Mouse (Mus musculus): Measurements from ENCODE around the gene Scn11a. TPM values are rescaled to one million over a fixed set of nuclear protein-coding genes. Genes with fewer than 3 reads are reported as not detected.

Scn11a gene
- total RNA-seq, 2 experiments from 2014 or later: not detected

DNA sequence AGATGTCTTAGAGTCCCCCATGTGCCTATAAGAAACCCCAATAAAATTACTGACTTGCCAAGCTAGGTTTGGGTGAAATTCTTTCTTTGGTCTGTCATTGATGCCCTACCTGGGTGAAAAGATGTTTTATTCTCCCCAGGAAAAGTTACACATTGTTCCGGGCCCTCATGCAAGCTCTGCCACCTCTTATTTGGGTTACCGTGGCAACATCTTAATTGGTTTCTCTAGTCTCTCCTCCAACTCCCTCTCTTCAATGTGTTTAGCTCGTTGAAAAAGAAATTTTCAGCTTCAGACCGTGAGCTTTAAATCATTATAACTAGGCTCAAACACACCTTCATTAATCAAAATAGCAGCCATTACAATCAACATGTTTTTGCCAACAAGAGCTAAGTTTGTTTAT lies 28.5 kb downstream of the Scn11a start:
- no peak for ATAC-seq (ENCODE audit: poor library complexity, severe bottlenecking)

DNA sequence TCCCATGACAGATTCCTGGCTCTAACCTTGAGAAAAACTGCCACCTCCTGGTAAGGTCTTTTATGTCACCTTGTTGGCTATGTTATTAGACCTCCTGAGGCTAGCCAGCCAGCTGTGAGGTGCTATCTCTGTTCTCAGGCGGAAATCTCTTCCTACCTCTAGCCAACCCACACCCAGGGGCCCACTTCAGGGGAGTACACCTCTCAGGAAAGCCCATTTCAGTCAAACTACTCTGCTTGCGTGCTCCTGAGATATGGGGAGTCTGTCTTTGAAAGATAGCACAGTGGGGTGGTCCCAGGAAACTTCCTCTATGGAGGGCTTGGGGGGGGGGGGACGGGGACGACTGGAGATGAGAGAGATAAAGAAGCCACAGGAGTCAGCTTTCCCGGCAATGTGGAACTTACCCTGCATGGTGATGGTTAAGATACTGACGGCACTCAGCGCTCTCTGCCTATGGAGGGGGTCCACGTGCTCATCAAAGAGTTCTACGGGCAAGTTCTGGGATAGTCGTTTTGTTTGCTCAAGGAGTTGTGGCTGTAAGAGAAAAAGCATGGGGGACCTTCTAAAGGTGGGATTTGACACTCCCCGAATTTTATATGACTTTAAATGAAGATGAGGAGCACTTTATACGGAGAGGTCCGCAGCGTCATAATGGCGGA lies 29.9 kb downstream of the Scn11a start:
- ATAC-seq (ENCODE audit: poor library complexity, severe bottlenecking): no peak

DNA sequence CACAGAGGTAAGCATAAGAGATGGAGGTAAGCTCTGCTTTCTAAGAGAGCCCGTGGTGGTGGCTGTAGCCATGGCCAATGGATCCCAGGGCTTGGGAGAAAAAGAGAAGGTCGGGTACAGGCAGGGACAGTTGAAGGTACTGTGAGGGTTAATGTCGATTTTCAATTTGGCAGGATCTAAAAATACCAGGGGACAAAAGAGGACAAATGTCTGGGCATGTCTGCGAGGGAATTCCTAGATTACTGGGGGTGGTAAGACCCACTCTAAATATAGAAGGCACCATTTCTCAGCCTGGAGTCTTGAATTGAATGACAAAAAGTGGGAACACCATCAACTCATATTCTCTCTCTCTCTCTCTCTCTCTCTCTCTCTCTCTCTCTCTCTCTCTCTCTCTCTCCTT lies 30.8 kb downstream of the Scn11a start:
- no peak for ATAC-seq (ENCODE audit: poor library complexity, severe bottlenecking)

DNA sequence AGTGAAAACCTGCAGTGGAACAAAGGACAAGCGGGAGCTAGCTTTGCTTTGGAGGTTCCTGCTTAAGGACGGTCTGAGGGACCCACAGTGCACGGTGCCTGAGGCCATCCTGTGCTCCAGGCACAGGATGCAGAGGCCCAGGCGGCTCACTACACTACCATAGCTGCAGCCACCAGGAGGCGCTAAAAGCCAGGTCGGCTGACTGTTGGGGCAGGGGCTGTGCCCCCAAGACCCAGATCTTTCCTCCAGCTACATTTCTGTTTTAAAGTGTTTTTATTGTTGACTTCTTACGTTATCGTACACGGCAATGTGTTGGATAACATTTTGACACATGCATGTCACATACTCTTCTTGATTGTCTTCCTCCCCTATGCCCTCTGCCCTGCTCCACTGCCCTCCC lies 32.8 kb downstream of the Scn11a start:
- no peak for ATAC-seq (ENCODE audit: poor library complexity, severe bottlenecking)

DNA sequence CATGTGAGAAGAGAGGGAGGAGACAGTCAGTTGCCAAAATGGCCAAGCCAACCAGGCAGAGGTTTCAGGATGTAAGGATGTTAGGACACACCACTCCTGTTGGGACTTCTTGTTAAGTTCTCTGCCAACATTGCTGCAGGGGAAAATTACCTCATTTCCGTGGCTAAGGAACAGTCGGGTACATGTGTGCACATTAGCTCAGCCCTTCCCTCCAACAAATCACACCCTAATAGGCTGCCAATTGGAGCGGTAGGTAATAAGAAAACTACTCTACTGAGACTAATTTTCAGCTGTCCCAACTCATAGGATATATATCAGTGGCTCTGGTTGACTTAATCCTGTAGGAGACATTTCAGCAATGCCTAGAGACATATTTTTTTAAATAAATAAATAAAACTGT lies 44.4 kb downstream of the Scn11a start:
- ATAC-seq (ENCODE audit: poor library complexity, severe bottlenecking): no peak

DNA sequence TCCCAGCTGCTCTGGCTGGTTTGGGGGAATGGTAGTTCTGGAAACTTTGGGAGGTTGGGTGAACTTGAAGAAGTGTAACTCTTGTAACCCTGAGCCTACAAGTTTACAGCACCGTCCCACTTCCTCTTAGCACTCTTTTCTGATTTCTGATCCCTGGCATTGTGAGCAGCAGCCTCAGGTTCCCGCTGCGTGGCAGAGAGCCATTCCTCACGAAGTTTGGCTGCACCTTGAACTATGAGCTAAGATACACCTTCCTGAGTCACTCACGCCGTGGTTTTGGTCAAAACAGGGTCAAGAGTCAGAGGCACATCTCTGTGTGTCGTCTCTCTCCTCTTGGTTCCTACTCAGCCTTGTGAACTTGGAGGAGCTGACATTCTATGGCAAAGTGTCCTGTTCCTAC lies 48.6 kb downstream of the Scn11a start:
- no peak for ATAC-seq (ENCODE audit: poor library complexity, severe bottlenecking)

DNA sequence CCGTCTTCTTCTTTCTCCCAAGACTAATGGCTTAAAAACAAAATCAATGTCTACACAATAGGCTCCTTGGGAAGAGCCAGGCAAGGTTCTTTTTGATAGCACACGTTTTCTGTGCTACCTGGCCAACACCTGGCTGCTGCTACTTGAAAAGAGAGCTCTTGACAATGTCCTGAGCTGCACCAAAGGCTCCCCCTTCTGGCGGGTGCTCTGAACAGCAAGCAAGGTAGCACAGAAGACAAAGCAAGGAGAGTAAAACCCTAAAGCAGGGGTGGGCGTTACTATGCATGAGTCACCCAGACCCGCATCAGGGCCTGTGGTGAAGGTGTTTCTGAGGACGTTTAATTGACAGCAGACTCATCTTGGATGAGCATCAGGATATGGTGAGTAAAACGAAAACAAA lies 56.7 kb downstream of the Scn11a start:
- peak; percentile 43; the same call in 1 of the 2 replicates for ATAC-seq (ENCODE audit: poor library complexity, severe bottlenecking)

DNA sequence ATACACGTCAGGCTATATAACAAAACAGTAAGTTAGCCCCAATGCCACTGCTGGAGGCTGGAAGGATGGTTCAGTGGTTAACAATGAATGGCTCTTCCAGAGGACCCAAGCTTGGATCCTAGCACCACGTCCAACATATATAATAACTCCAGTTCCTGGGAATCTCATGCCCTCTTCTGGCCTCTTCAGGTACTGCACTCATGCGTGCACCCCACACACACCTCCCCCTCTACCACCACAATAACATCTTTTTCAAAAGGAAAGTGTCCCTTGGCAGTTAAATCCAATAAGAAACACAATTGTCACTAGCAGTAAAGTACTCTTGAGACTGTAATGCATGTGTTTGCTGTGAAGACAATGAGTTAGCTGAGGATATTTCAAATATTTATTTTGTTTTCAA lies 65.0 kb downstream of the Scn11a start:
- ATAC-seq (ENCODE audit: poor library complexity, severe bottlenecking): no peak

DNA sequence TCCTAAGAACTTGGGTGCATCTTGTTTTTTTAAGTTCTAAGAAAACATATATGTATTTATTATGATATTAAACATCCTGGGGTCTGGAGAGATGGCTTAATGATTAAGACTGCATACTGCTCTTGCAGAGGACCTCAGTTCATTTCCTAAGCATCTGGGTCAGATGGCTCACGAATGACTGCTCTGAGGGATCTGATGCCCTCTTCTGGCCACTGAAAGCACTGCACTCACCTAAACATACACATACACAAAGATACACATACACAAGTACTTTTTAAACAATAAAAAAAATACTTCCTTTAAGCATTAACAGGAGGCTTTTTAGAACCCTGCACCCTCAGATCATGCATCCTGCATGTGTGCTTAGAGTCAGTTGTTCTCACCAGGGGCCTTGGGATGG lies 65.8 kb downstream of the Scn11a start:
- ATAC-seq (ENCODE audit: poor library complexity, severe bottlenecking): no peak

DNA sequence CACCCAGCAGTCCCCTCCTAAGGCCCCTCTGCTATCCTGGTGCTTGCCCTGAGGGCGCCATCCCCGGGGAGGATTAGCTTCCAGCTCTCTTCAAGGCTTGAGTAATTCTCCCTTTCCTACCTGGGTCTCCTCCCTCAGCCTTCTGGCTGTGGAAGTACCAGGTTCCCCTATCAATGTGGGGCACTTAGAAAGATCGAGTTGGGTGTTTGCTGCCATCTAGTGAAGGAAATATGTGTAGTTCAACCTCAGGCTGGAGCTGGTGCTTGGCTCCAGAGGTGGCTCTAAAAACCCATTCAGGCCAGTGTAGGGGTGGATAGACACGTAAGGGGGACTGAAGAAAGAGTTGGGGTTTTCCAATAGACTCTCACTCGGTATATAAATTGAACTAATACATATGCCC lies 73.7 kb downstream of the Scn11a start:
- ATAC-seq (ENCODE audit: poor library complexity, severe bottlenecking): peak; percentile 97

DNA sequence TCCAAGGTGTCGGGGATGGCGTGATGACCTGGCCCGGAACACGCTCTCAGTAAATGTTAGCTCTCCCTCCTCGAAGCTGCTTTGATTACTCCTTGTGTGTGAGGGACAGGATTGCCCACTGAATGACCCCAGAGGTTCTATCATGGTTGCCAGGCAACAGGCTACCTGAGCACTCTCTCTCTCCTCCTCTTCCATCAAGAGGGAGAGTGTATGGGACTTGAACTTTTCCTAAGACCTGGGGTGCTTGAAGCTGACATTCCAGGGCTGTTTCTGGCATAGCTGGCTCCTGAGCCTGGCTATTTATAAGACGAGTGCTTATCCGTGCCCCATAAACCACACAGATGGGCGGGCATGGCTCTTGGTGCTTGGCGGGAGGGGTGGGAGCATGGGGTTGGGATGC lies 76.1 kb downstream of the Scn11a start:
- ATAC-seq (ENCODE audit: poor library complexity, severe bottlenecking): no peak

DNA sequence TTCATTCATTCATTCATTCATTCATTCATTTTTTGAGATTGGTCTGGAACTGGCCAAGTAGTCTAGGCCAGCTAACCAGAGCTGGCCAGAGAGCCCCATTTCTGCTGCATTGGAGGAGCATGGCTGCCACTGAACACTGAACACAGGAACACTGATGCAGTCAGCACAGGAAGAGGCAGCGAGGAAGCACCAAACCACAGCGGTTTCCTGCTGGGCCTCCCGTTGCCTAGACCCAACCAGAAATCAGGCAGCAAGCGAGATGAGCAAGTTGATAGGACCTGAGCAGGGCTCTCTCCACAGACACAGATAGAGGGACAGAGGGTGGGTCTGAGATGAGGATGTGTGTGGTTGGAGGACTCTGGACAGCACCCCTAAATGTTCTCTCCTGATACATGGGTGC lies 81.4 kb downstream of the Scn11a start:
- peak; percentile 87 for ATAC-seq (ENCODE audit: poor library complexity, severe bottlenecking)

DNA sequence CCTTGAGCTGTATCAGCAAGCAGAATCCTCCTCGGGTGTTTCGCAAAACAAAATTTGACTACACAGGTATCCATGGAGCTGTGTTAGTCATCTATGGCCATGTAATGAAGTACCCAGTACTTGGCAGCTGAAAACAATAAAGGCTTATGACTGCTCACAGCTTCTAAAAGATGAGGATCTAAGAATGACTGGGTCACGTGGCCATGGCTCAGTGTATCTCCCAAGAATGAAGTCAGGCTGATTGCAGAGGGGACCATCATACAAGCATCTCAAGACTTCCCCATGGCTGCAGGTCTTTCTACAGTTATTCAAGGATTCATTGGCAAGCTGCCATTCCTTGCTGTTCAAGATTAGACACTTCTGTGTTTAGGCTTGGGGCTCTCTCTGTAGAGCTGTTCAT lies 81.9 kb downstream of the Scn11a start:
- no peak for ATAC-seq (ENCODE audit: poor library complexity, severe bottlenecking)

DNA sequence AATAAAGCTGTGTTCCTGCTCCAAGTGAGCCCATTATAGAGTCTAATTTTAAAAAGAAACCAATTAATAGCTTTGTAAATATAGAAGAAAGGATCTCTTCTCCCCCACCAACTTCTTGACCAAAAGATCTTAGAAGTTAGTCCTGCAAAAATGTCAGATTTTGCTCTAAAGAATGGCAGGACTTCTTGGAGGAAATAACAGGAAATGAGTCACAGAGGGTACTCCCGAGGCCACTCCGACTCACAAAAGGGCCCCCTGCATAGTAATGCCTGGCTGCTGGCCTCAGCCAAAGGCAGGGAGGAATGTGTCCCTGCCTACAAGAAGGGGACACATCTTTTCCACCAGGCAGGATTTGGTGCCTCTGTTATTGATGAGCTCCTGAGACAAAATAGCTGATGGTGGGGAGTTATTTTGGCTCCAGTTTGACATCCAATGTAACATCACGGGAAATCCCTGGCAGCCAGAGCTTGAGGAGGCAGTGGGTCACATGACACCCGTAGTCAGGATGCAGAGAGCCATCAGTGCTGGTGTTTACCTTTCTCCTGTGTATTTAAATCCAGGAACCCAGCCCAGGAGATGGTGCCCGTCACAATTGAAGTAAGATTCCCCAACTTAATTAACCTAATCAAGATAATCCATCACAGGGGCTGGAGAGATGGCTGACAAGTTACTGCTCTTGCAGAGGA lies 84.0 kb downstream of the Scn11a start:
- no peak for ATAC-seq (ENCODE audit: poor library complexity, severe bottlenecking)

DNA sequence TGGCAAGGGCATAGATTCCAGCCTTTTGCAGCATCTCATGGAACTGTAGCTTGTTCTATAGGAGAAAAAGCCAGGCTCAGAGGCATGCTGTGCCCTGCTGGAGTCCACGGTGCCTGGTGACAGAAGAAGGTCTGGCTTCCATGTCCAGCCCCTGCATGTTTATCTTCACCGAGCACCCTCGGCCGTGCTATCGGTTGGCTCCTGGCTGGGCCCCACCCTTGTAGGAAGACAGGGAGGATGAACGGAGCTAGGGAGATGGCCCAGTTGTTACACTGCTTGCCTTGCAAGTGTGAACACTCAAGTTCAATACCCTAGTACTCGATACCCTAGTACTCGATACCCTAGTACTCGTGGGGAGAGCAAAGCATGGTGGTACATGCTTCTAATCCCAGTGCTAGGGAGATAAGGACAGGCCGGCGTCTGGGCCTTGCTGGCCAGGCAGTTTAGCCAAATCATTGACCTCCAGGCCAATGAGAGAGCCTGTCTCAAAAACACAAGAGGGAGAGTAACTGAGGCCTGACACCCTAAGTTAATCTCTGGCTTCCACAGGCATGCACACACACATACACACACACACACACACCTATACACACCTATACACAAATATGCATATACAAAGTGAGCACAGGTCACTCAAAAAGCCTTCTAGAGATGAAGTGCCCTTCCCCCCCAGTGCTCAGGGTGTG lies 96.7 kb downstream of the Scn11a start:
- ATAC-seq (ENCODE audit: poor library complexity, severe bottlenecking): no peak

DNA sequence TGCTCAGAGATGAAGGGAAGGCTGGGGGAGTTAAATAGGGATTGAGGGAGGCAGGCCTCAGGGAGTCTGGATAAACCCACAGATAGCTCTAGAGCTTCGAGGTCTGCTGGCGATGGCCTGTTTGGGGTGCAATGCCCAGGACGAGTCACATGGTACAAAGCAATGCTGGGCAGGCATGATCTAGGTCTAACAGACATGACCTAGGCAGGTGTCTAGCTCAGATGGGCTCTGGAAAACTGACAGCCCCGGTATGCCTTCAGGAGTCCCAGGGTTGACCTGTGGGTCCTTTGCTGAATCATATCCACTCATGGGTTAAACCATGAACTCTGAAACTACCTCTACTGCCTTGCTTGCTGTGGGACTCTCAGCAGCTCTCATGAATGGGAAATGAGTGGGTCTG lies 98.3 kb downstream of the Scn11a start:
- ATAC-seq (ENCODE audit: poor library complexity, severe bottlenecking): no peak

DNA sequence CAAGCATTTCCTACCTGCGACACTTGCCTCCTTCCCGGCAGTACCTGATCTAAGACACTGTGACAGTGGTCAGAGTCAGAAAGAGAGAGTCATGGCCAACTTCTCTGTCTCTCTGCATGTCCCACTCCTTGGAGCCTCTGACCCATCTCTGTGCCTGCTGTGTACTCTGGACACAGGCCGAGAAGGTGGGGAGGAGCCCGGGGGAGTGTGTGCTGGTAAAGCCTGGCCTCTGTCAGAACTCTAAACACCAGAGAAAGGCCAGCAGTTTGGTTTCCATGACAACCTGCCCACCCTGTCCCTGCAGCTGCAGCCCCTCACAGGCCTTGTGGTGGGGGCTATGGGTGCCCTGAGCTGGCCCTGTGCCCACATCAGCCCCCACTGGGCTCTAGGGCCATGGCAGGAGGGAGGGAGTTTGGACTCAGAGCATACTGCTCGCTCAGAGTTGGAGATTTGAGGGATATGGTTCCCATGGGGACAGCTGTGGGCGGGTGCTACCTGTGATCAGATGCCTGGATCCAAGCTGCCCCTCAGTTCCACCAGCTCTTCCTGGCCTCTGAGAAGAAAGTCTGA lies 99.9 kb downstream of the Scn11a start:
- no peak for ATAC-seq (ENCODE audit: poor library complexity, severe bottlenecking)

DNA sequence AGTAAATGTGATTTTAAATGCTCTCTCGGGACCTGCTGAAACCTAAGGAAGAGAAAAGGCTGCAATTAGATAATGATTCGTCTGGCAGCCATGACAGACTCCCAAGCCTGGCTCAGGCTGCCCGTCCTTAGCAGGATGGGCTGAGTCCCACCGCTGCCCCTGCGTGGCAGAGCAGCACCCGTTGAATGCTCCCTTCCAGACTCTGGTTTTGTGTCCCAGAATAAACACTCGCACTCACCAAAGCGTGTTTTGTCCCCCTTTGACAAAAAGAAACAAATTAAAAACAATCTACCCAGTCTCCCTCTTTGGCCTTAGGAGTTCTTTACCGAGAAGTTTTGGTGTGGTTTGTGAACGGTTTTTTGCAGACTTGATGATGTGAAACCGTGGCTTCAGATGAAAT lies 106.0 kb downstream of the Scn11a start, which contains the start of gene Scn10a:
Gene Scn10a, minus strand, starts transcription at position 101 of the 400 bp plus-strand sequence.
- ATAC-seq (ENCODE audit: poor library complexity, severe bottlenecking): no peak

DNA sequence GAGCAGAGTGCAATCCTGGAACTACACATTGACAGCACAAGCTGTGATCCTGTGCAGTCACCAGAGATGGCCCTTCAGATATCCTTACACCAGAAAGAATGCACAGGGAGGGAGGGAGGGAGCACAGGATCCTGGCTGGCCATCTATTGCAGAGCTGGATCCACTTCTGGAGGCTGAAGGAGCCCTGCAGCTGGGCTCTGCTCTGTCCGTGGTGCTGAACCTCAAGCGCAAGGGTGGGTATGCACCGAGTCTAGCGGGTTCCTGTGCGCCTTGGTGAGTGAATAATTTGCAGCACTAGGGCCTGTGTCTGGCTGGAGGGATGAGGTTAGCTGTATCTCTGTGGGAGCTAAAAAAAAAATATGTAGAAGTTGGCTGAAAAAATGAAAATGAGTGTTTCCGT lies 118.6 kb downstream of the Scn11a start:
- ATAC-seq (ENCODE audit: poor library complexity, severe bottlenecking): no peak
